Mouse (Mus musculus): ENCODE data around the gene Stt3b. TPM values are rescaled to one million over a fixed set of nuclear protein-coding genes. Genes with fewer than 3 reads are reported as not detected.

Stt3b gene
- total RNA-seq, 4 experiments from 2014 or later: 48.7 to 53.5 (median 50.0) TPM

GRCm38 (mm10) chr9:115318621-115319375 lies 8.6 kb upstream of the Stt3b start:
- no peak for DNase-seq (ENCODE audit: low spot score)

GRCm38 (mm10) chr9:115317049-115317448 lies 6.8 kb upstream of the Stt3b start:
- no peak for DNase-seq (ENCODE audit: low spot score)

- no peak for DNase-seq (ENCODE audit: low spot score)
Observed at GRCm38 (mm10) chr9:115314556-115314955, 4.3 kb upstream of the Stt3b start.

GRCm38 (mm10) chr9:115313830-115314229 lies 3.6 kb upstream of the Stt3b start:
- DNase-seq (ENCODE audit: low spot score): no peak

GRCm38 (mm10) chr9:115311223-115311520 lies 951 bp upstream of the Stt3b start:
- no peak for DNase-seq (ENCODE audit: low spot score)

- DNase-seq (ENCODE audit: low spot score): peak; percentile 77
Observed at GRCm38 (mm10) chr9:115309977-115310345, 260 bp downstream of the Stt3b start.

- no peak for DNase-seq (ENCODE audit: low spot score)
Observed at GRCm38 (mm10) chr9:115309381-115309971, 745 bp downstream of the Stt3b start.

- DNase-seq (ENCODE audit: low spot score): no peak
Observed at GRCm38 (mm10) chr9:115308941-115309380, 1.3 kb downstream of the Stt3b start.

GRCm38 (mm10) chr9:115308401-115308800 lies 1.8 kb downstream of the Stt3b start:
- no peak for DNase-seq (ENCODE audit: low spot score)

GRCm38 (mm10) chr9:115306202-115306601 lies 4.0 kb downstream of the Stt3b start:
- no peak for DNase-seq (ENCODE audit: low spot score)

- no peak for DNase-seq (ENCODE audit: low spot score)
Observed at GRCm38 (mm10) chr9:115304149-115304548, 6.1 kb downstream of the Stt3b start.

GRCm38 (mm10) chr9:115301593-115301992 lies 8.6 kb downstream of the Stt3b start:
- no peak for DNase-seq (ENCODE audit: low spot score)

GRCm38 (mm10) chr9:115301002-115301579 lies 9.1 kb downstream of the Stt3b start:
- DNase-seq (ENCODE audit: low spot score): no peak

GRCm38 (mm10) chr9:115296738-115297137 lies 13.5 kb downstream of the Stt3b start:
- DNase-seq (ENCODE audit: low spot score): no peak

- DNase-seq (ENCODE audit: low spot score): no peak
Observed at GRCm38 (mm10) chr9:115293920-115294594, 16.2 kb downstream of the Stt3b start.

- DNase-seq (ENCODE audit: low spot score): no peak
Observed at GRCm38 (mm10) chr9:115287774-115288434, 22.3 kb downstream of the Stt3b start.

GRCm38 (mm10) chr9:115284385-115284784 lies 25.8 kb downstream of the Stt3b start:
- DNase-seq (ENCODE audit: low spot score): no peak

- DNase-seq (ENCODE audit: low spot score): no peak
Observed at GRCm38 (mm10) chr9:115283403-115283802, 26.8 kb downstream of the Stt3b start.

- DNase-seq (ENCODE audit: low spot score): no peak
Observed at GRCm38 (mm10) chr9:115278641-115279040, 31.6 kb downstream of the Stt3b start.

- no peak for DNase-seq (ENCODE audit: low spot score)
Observed at GRCm38 (mm10) chr9:115274806-115275205, 35.4 kb downstream of the Stt3b start.

GRCm38 (mm10) chr9:115273095-115273649 lies 37.0 kb downstream of the Stt3b start:
- no peak for DNase-seq (ENCODE audit: low spot score)

GRCm38 (mm10) chr9:115272451-115272850 lies 37.8 kb downstream of the Stt3b start:
- DNase-seq (ENCODE audit: low spot score): peak; percentile 30

Measured in heart, adult 8-10 months (tissue).